Mouse (Mus musculus): Measurements from ENCODE around the gene Cabp2. TPM values are rescaled to one million over a fixed set of nuclear protein-coding genes. Genes with fewer than 3 reads are reported as not detected.
"Not testable (repeated sequence)": the region's sequence is repeated elsewhere in the genome, so short reads cannot be mapped to it uniquely, and the experiment has no call there.

Cabp2 gene
- total RNA-seq, 2 experiments from 2014 or later = not detected

- DNase-seq = no peak
Measured at GRCm38 (mm10) chr19:4055947-4056693, 25.3 kb upstream of the Cabp2 start.

GRCm38 (mm10) chr19:4056727-4057126 is 24.7 kb upstream of the Cabp2 start:
- DNase-seq = no peak

DNA sequence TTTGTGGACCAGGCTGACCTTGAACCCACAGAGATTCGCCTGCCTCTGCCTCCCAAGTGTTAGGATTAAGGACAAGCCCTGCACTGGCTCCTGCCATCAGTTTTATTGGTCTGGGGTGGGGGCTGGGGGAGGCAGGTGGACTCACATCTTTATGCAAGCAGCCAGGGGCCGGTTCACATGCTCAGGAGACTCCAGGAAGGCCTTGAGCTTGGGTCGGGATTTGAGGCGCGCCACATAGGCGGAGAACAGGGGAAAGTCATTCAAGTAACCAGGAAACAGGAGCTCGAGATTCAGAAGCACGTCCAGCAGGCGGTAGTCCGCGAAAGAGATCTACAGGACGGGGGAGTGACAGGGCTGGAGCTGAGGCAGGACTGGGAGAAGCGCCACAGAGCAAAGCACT is 24.0 kb upstream of the Cabp2 start:
- no peak for DNase-seq

GRCm38 (mm10) chr19:4057962-4058361 is 23.4 kb upstream of the Cabp2 start:
- DNase-seq = no peak

GRCm38 (mm10) chr19:4058581-4058980 is 22.8 kb upstream of the Cabp2 start:
- no peak for DNase-seq

GRCm38 (mm10) chr19:4059069-4059740 is 22.2 kb upstream of the Cabp2 start, which contains the start of gene Gstp3:
TSS of gene Gstp3 (minus strand) at chr19:4059569.
- DNase-seq = no peak

DNA sequence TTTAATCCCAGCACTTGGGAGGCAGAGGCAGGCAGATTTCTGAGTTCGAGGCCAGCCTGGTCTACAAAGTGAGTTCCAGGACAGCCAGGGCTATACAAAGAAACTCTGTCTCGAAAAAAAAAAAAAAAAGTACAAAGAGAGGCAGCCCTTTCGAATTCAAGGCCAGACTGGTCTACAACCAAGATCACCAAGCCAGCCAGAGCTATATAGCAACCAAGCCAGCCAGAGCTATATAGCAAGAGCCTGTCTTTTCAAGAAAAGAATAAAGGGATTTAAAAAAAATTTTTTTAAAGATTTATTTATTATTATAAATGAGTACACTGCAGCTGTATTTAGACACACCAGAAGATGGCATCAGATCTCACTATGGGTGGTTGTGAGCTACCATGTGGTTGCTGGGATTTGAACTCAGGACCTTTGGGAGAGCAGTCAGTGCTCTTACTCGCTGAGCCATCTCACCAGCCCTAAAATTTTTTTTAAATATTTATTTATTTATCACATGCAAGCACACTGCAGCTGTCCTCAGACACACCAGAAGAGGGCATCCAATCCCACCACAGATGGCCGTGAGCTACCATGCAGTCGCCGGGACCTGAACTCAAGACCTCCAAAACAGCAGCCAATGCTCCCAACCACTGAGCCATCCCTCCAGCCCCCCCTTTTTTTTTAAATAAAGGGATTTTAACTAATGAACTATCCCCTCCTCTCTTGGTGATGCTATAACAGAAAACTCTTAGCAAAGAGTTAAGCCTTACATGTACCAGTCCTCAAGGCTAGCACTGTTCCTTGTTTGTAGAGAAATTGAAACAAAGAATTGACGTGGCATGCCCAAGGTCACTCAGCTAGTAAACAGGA is 21.1 kb upstream of the Cabp2 start:
- not testable (repeated sequence) for DNase-seq

DNA sequence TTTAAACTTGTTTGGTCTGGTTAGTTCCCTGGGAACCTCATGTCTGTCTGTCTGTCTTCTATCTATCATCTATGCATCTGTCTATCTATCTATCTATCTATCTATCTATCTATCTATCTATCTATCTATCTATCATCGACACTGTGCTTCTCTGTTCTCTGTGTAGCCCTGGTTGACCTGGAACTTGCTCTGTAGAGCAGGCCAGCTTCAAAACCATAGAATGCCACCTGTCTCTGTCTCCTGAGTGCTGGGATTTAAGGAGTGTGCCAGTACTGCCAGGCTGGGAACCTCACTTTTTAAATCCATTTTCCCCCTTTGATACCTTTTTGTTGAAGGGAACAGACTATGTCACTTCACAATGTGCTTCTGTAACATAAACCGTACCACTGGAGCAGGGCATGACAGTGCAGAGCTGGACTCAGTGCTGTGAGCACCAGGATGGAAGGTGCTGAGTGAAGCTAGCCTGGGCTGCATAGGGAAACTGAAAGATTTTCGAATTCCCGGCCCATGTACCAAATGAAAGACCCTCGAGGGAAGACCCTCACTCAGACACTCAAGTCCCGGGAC is 20.4 kb upstream of the Cabp2 start:
- DNase-seq = no peak

GRCm38 (mm10) chr19:4063357-4063756 is 18.0 kb upstream of the Cabp2 start:
- DNase-seq = not testable (repeated sequence)

- not testable (repeated sequence) for DNase-seq
Measured at GRCm38 (mm10) chr19:4064501-4064900, 16.9 kb upstream of the Cabp2 start.

DNA sequence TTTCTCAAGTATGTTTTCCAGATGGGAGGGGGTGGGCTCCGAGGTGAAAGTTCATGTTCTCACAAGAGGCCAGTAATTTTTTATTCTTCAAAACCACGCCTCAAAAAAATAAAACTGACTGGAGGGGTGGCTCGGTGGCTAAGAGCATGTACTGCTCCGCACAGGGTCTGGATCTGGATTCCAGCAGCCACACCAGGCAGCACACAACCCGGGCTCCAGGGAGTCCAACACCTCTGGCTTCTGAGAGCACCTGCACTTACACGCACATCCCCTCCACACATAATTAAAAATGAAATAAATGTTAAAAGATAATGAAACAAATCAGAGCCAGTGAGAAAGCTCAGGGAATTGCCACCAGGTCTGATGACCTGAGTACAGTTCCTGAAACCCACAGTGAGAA is 15.1 kb upstream of the Cabp2 start:
- DNase-seq = no peak

GRCm38 (mm10) chr19:4066877-4067276 is 14.5 kb upstream of the Cabp2 start:
- DNase-seq = no peak

DNA sequence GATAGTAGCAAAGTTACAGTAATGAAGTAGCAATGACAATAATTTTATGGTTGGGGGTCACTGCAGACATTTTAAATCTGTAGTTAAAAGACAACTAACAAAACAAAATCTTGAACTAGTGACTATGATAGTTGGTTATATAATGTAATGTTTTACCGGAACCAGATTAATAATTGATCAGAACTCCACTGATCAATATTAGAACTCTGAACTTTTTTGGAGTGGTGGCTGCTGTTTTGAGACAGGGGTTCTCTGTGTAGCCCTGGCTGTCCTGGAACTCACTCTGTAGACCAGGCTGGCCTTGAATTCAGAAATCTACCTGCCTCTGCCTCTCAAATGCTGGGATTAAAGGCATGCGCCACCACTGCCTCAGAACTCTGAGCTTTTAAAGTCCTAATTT is 13.1 kb upstream of the Cabp2 start:
- not testable (repeated sequence) for DNase-seq

GRCm38 (mm10) chr19:4068717-4069410 is 12.5 kb upstream of the Cabp2 start:
- no peak for DNase-seq

DNA sequence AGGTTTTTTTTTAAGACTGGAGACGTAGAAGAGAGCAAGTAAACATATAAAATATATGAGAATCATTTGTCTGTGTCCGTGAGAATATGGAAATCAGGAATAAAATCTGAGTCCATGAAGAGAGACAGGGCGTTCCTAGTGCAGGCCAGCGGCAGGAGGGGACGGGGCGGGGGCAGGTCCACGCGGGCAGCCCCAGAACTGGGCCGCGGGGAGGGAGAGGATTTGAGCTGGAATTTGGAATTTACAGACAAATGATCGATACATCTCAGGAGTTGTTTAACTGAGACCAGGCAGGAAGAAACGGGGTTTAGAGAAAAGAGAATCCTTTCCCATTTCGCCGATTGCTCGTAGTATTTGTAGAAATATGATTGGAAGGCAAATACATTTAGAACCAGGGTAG is 11.1 kb upstream of the Cabp2 start:
- DNase-seq = no peak

DNA sequence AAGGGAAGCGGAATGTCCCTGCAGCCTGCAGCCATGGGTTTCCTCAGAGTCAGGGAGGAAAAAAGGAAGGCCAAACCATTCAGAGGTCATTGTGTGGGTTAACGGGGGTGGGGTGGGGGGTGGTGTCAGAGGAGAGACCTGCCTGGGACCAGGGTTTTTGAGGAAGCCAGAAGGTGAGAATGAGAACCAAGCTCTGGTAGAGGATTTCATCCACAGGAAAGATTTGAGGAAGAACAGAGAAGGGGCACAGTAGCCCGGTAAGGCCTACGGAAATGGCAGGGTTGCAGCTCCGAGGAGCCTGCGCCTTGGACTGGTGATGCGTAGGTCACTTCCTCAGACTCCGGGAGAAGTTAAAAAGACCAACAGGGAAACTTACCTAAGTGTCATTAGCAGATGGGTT is 10.6 kb upstream of the Cabp2 start:
- no peak for DNase-seq

GRCm38 (mm10) chr19:4071406-4071805 is 10.0 kb upstream of the Cabp2 start:
- DNase-seq = no peak

DNA sequence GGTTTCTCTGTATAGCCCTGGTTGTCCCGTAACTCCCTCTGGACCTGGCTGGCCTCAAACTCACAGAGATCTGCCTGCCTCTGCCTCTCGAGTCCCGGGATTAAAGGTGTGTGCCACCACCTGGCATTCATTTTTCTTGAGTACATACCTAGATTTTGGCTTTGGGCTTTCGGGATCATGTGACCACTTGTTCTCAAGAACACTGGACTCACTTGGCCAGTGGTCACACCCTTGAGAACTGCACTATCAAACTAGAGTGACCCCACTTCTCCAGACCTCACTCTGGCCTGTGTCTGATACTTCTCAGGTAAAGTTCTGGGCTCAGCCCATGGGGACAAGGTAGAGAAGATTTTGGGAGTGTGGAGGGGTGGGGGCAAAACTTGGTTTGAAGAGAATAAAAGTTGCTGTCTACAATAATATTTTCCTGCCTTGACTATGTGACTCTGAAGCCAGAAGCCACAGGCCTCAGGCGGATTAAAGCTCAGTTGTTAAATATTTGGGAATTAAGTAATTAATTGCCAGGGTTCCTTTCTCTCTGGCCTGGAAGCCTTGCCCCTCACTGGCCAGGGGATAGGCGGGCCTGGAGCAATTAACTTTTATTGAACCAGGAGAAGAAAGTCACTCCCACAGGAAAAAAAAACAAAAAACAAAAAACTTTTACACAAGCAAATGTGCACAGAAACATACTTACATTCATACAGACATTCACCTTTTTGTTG is 8.5 kb upstream of the Cabp2 start:
- DNase-seq = no peak

- DNase-seq = no peak
Measured at GRCm38 (mm10) chr19:4075531-4075930, 5.8 kb upstream of the Cabp2 start.

- no peak for DNase-seq
Measured at GRCm38 (mm10) chr19:4079594-4079993, 1.8 kb upstream of the Cabp2 start.

- no peak for DNase-seq
Measured at GRCm38 (mm10) chr19:4080511-4081009, 818 bp upstream of the Cabp2 start.

Measured in heart, postnatal 4 days (tissue).